Mouse (Mus musculus): ENCODE measurements around the gene Trim50. TPM values are rescaled to one million over a fixed set of nuclear protein-coding genes. Genes with fewer than 3 reads are reported as not detected.
"Not testable (repeated sequence)": the region's sequence is repeated elsewhere in the genome, so short reads cannot be mapped to it uniquely, and the experiment has no call there.

Trim50 gene
- total RNA-seq (2021), result not detected in 2 replicates
- long read RNA-seq, result 0 reads

GRCm38 (mm10) chr5:135352995-135353394, at the start of gene Trim50:
Trim50 (plus strand) TSS chr5:135353295.
- no peak for DNase-seq

DNA sequence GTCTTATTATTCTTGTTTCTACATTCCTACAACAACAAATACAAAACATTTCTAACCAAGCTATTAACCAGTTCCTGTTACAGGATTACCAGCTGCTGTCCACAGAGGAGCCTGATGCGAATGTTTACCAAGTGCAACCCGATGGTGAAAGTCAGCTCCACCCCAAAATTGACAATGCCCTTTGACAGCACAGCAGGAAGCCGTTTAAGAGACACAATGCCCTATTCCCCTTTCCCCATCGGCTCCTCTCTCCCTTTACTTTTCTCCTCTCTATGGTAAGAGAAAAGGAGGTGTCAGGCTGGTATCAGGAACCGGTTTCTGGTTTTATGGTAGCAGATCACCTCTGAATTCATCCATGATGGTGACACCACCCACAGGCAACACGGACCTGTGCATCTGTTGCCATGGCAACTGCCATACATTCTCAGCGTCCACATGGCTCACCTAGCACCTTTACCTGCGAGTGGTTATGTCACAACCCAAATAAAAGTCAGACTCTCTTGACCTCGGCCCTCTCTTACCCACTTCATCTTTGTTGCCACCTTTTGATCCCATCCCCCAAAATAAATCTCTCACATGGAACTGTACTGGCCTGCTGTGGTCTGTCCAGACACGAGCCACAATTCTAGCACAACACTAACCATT, 46.7 kb upstream of the Trim50 start:
- no peak for DNase-seq

DNA sequence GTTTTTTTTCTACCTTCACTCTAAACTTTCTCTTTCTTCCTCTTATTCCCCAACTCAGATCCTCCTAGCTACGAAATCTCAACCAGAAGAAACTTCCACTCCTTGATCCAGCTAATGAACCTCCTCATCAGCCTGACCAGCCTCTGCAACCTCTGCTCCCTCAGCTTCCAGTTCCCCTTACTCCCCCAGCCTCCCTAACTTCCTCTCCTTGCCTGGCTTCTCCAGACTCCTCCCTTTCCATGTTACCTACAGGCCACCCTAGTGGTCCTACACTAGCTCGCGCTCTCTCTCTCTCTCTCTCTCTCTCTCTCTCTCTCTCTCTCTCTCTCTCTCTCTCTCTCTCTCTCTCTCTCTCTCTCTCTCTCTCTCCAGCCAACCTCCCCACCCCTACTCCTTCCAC, 36.9 kb upstream of the Trim50 start:
- DNase-seq, result no peak

- DNase-seq, result no peak
Measured at GRCm38 (mm10) chr5:135319856-135320255, 33.2 kb upstream of the Trim50 start.

- no peak for DNase-seq
Measured at GRCm38 (mm10) chr5:135322197-135322596, 30.9 kb upstream of the Trim50 start.

DNA sequence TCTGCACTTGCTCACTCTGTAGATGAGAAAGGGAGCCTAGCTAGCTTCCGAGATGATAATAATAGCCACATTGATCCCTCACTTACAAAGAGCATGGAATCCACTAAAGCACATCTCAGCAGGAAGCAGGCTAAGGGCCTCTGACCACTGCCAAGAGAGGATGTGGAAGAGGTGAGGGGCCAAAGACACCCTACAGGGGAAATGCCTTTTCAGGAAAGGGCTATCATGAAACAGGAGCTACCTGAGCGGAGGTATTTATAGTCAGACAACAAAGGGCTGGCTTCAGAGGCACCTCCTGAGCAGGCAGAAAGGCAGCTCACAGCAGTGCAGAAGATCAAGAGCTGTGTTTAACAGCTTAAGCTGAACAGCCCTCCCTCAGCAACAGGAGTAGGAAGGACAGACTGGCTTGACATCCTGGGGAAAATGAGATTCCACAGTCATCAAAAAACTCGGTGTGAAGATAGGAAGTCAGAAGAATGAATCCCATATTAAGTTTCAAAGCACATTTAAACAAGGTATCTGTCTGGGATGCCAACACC, 26.9 kb upstream of the Trim50 start:
- no peak for DNase-seq

DNA sequence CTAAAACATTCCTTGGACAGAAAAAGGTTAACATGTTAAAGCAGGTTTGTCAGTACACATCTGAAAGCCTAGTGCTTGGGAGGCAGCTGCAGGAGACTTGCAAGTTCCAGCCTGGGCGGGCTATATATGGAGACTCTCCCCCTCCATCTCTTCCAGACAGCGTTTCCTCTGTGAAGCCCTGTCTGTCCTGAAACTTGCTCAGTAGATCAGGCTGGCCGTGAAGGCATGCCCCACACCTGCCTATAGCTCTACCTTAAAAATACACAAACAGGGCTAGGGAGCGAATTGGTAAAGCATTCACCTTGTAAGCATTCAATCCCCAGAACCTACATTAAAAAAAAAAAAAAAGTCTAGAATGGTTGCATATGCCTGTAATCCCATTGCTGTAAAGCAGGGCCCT, 23.6 kb upstream of the Trim50 start:
- no peak for DNase-seq

GRCm38 (mm10) chr5:135330201-135330600, 22.9 kb upstream of the Trim50 start:
- DNase-seq, result no peak

GRCm38 (mm10) chr5:135331161-135331560, 21.9 kb upstream of the Trim50 start:
- no peak for DNase-seq

DNA sequence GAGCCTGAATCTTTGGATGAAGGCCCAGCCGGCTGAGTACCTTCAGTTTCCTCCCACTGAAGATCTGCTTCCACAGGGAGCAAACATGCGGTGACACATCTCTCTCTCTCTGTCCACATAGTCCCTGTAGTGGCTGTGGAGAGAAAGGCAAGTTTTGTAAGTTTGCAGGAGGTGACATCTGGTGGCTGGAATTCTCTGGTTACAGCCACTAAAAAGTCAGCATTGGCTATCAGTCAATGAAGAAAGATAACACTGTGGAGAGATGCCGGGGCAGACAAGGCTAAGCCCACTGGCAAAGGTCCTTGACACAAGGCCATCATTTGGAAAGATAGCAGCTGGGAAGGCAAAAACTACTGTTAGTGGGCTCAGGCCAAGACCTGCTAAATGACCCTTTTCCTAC, 15.5 kb upstream of the Trim50 start:
- no peak for DNase-seq

DNA sequence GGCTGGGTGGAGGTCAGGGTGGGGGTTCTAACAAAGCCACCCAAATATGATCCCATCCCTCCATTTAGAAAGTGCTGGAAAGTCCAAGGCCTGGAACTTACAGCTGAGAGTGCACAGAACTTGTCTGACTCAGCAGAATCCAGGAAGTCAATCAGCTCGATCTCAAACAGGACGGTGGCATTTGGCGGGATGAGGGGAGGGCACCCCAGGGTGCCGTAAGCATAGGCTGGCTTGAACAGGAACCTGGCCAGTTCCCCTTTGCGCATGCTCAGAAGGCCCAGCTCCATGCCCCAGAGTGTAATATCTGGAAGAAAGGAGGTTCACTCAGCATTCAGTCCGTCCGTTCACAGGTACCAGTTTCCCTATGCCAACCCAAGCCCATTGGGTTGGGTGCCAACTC, 7.1 kb upstream of the Trim50 start:
- DNase-seq, result no peak

DNA sequence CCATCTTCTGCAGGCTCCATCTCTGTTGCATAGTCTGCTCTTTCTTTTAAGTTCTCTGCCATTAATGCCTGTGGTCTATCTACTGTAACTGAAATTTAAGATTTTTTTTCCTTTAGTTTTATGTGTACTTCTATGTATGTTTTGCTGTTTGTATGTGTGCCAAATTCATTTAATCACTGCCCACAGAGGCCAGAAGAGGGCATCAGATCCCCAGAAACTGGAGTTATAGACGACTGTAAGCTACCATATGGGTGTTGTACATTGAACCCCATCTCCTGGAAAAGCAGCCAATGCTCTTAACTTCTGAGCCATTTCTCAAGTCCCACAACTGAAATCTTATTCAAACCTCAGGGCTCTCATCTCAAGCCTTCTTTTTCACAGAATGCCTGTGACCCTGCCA, 6.7 kb upstream of the Trim50 start:
- no peak for DNase-seq

GRCm38 (mm10) chr5:135347511-135348011, 5.5 kb upstream of the Trim50 start:
- DNase-seq, result no peak

DNA sequence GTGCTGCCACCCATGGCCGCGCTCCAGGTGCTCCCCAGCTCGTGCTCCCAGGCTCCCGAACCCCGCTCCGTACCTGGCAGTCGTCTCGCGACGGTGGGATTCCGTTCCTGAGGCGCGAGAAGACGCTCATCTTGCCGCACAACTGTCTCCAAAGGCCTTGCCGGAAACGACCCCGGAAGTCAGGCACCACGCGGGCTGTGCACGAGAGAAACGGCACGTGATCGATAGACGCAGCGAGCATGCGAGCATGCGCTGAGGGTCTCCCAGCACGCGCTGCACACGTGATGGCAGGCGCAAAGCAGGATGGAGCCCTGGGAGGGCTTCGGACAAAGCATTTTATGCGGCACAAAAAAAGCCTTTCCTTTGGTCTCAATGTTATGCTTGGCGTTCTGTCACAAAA, 3.2 kb upstream of the Trim50 start, which contains the start of gene Fkbp6:
TSS of gene Fkbp6 (minus strand) at position 183 of the 400 bp plus-strand sequence.
- no peak for DNase-seq

- no peak for DNase-seq
Measured at GRCm38 (mm10) chr5:135351606-135352005, 1.5 kb upstream of the Trim50 start.

DNA sequence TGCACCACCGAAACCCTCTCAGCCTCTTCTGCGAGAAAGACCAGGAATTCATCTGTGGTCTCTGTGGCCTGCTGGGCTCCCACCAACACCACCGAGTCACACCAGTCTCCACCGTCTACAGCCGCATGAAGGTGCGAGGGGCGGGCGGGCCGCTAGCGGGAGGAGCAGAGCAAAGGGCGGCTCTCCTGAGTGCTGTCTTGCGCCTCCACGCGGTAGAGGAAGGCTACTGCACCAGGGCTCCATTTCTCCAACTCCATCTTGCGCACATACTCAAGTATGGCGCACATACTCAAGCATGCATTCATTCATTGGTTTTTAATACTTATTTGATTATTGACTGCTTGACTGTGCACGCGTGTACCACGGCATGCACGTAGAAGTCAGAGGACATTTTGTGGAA, 469 bp downstream of the Trim50 start:
- no peak for DNase-seq

GRCm38 (mm10) chr5:135356090-135356489, 3.0 kb downstream of the Trim50 start:
- DNase-seq, result no peak

DNA sequence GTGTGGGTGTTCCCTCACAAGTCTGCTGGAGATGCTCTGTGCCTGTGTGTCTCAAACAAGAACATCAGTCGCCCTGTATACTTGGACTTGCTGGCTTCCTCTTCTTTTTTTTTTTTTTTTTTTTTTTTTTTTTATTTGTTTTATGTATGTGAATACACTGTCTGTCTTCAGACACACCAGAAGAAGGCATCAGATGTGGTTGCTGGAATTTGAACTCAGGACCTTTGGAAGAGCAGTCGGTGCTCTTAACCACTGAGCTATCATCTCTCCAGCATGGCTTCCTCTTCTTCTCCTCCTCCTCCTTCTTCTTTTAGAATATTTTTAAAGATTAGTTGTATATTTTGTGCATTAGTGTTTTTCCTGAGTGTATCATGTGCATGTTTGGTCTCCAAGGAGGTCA, 4.5 kb downstream of the Trim50 start:
- no peak for DNase-seq

GRCm38 (mm10) chr5:135359772-135360171, 6.7 kb downstream of the Trim50 start:
- no peak for DNase-seq

GRCm38 (mm10) chr5:135362572-135362971, 9.5 kb downstream of the Trim50 start:
- no peak for DNase-seq

DNA sequence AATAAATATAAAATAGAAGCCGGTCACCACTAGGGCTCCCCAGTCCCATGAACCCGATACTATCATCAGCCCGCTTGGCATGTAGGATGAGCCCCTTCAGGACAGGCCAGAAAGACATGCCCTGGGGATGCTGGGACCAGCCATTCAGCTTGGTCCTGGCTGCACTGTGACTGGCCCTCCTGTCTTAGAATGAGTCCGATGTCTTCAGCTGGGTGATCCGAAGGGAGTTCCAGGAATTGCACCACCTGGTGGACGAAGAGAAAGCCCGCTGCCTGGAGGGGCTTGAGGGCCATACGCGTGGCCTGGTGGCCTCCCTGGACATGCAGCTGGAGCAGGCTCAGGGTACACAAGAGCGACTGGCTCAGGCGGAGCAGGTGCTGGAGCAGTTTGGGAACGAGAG, 10.4 kb downstream of the Trim50 start:
- DNase-seq, result no peak

DNA sequence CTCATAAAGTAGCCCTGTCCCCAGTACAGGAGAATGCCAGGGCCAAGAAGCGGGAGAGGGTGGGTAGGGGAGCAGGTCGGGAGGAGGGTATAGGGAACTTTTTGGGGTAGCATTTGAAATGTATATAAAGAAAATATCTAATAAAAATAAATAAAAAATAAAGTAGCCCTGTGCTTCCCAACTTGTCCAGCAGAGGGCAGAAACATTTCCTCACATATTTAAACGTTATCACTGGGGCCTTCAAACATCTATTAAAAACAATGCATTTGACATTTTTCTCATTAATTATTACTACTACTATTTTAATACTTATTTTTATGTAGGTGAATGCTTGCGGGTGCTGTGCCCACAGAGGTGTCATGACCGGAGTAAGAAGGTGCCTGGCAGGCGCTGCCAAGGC, 14.7 kb downstream of the Trim50 start:
- no peak for DNase-seq

DNA sequence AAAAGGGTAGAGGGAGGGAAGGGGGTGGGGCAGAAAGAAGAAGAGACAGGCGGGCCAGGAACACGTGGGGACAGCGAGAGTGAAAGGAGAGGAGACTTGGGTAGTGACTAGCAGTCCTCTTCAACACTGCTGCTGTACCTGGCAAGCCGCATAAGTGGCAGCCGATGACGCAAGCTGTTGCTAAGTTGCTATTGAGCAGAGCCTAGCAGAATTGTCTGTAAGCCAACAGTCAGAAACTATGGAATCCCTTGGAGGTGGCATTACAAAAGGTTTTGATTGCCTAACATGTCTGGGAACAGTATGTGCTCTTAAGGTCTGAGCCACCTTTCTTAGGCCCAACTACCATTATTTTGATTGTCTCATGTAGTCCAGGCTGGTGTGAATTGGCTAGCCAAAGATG, 15.2 kb downstream of the Trim50 start:
- no peak for DNase-seq

- DNase-seq, result not testable (repeated sequence)
Measured at GRCm38 (mm10) chr5:135369196-135369595, 16.1 kb downstream of the Trim50 start.
